Mouse (Mus musculus): Measurements from ENCODE around the gene Vps51.

The Vps51 gene

DNA sequence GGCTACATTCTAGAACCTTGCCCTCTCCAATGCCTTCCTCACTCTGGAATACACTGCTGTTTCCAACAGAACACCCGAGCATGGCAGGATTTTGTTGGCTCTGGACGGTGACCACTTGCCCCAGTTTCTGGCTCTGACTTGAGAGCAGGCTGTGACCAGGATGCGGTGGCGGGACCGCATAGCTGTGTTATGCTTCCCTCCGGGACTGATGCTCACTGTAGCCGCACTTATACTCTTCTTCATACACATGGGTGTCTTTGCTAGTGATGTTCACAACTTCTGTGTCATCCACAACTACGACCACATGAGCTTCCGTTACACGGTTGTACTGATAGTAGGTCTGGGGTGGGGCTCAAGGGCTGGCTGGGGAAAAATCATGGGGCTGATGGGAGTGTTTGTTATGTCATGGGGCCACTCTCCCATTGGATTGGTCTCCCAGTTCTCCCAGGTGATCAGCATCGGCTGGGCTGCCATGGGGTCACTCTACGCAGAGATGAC, 3.0 kb upstream of the Vps51 start, which contains the start of gene Tmem262:
Tmem262 (plus strand) TSS at position 51 of the 498 bp plus-strand sequence.
- no peak for DNase-seq (ENCODE audit: low spot score in 2 of 2)

DNA sequence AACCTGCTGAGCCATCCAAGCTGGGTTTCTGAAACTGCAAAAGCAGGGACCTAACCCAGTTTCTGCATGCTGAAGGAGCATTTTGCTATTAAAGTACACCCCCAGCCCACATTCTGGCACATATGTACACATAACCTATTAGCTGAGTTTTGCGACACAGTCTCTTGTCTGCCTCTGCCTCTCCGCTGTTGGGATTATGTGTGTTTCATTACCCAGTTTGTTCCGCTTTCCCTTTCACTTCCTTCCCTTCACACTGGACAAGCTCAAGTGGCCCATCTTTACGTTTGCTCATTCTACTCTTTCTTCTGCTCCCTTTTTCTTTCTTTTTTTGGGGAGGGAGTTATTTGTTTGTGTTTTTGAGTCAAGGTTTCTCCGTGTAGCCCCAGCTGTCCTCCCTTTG, 3.1 kb downstream of the Vps51 start:
- no peak for DNase-seq (ENCODE audit: low spot score in 2 of 2)

DNA sequence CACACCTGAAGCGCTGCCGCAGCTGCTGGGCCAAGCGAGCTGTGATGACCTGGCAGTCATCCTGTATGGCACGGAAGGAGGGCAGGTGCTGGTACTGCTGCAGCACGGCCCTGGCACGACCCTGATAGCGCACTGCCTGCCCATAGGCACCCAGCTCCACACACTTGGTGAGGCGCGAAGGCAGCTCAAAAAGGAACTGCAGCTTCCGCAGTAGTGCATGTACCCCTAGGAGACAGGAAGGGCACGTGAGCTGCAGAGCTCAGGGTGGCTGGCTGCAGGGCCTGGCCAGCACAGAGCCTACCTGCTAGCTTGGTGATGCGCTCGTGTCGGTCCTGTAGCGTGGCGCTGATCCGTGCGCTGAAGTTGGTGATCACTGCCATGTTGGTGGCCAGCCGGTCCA, 5.8 kb downstream of the Vps51 start:
- DNase-seq (ENCODE audit: low spot score in 2 of 2) = no peak

DNA sequence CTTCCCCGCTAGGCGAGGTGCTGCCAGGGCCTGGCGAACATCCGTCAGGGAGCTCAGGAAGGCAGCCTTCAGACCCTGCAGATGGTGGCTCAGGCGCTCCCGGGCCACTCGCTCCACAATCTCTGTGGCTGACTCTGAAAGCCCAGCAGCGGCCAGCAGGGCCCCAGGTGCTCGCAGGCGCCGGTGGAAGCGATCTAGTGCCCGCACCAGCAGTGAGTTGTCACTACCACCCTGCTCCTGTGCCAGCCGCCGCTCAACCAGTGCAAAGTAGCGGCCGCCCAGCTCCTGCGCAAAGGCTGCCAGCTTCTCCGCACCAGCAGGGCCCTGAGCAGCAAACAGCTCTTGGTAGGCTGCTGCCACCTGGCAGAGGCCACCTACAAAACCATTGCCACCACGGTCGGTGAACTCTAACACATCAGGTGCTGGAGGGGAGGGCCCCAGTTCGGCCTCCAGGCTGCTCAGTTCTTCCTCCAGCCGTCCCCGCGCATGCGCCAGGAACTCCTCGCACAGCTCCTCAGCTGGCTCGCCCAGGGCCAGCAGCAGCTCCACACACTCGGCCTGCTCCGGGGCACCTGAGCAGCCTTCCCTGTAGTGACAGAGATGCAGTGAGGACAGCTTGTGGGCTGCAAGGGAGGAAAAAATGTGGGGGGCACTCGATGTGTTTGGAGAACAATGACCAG, 6.3 kb downstream of the Vps51 start:
- no peak for DNase-seq (ENCODE audit: low spot score in 2 of 2)

DNA sequence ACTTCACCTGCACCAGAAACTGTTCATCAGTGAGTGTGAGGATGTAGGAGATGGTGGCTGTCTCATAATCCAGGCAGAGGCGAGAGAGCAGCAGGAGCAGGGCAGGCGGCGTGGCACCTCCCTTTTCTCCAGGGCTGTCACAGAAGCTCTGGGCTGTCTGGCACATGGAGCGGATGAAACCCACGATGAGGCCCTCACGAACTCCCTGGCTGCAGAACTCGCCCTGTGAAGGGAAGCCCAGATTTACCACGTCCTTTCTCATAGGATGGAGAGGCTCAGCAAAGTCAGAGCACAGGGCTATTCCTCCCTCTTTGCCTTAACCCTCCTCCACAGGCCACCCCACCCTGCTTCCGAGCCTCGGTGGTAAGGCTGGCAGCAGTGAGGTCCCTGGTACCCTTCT, 7.2 kb downstream of the Vps51 start:
- no peak for DNase-seq (ENCODE audit: low spot score in 2 of 2)

DNA sequence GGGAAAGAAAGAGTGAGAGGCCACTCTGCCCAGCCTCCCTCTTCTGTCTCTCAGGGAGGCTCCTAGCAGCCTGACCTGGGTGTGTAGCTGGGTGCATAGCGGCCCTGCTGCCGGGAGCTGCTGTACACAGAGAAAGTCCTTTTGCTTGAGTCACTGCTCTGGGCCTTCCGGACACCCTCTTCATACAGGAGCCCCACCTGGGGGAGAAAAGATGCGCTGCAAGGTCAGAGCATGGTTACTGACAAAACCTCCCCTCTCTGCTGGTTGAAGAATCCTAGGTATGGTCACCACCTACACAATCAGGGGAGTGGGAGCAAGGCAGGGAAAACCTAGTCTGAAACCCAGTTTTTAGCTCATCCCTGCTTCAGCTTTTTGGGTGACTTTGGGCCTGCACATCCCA, 8.1 kb downstream of the Vps51 start:
- no peak for DNase-seq (ENCODE audit: low spot score in 2 of 2)

DNA sequence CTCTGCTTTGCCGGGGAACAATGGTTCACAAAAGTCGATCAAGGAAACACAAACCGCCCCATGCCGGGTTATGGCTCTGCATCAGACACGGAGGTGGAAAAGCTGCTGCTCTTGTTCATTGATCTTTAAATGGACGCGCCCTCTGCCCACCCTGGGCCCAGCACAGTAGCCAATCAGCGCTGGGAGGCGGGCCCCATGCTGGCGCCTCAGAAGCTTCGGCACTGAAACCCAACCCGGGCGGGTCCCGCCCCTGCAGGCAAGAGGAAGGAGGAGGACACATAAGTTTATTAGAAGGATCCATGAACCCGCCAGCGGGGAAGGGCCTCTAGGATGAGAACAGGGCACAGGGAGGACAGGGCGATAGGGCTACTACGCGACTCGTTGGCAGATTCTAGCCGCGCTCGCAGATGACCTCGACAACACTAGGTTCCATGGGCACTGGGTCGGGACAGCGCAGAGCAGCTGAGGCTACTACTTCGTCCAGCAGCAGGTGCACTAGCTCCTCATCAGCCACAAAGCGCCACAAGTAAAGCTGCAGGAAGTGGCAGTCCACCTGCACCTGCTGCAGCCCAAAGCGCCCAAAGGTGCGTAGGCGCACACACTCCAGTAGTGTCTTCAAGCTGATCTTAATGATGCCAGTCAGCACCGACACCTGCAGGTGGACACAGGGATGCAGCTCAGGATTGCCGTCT, 9.2 kb downstream of the Vps51 start, which contains the start of gene Tm7sf2:
Tm7sf2 (minus strand) TSS at position 650 of the 692 bp plus-strand sequence.
- DNase-seq (ENCODE audit: low spot score in 2 of 2) = peak; percentile 81 to 85

DNA sequence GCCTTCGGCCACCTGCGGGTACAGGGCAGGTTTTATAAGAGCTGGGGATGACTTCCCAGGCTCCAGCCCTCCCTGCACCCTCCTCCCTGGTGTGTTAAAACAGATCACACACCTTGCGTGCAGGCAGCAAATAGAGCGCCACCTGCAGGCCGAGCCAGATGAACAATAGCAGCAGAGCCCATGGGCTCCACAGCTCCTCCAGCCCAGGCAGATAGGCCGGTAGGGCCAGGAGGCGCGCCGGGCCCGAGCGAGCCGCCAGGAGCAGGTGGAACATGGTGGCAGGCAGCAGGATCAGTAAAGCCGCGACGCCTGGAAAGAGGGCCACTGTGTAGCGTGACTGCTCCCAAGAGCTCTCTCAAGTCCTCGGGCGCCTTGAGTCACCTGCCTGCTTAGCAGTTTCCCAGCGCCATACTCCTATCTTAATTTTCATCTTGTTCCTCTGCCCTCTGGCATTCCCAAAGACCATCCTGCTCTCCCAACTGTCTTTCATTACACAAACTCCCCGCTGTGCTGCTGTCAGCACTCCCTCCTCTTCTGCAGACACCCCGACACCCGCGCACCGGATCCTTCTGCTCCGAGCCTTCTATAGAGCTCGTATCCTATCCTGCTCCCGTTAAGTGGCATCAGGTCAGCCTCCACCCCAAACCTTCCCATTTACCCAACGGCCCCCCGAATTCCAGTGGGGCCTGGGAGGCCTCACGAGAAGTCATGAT, 9.9 kb downstream of the Vps51 start:
- DNase-seq (ENCODE audit: low spot score in 2 of 2) = peak; percentile 76 to 77

DNA sequence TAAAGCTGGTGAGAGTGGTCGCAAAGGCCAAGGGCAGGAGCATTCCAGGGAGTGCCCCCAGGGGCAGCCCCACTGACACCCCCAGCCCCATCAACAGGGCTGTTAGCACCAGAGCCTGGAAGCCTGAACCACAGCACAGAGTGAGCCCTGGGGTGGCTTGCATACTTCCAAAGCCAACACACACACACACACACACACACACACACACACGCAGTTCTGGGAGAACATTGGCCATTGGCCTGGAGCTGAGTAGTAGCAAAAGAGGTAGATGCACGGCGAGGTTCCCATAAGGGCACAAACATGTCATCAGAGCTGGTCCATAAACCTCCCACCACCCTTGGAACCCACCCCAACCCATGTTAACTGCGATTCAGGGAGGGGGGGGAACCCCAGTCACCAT, 10.5 kb downstream of the Vps51 start:
- DNase-seq (ENCODE audit: low spot score in 2 of 2) = no peak

DNA sequence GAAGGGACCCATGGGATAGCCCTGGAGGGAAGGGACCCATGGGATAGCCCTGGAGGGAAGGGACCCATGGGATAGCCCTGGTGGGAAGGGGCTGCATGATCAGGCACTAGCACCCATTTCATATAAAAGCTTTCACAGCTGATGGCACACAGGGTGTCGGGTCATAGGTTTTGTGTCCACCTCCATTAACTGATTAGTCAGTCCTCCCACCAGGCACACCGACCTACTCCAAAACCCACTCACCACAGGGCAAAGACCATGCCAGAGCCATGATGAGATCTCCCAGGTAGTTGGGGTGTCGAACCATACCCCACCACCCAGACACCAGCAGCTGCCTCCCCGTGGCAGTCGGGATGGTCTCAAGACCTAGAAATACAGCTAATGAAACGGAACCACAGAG, 13.9 kb downstream of the Vps51 start:
- DNase-seq (ENCODE audit: low spot score in 2 of 2) = no peak

DNA sequence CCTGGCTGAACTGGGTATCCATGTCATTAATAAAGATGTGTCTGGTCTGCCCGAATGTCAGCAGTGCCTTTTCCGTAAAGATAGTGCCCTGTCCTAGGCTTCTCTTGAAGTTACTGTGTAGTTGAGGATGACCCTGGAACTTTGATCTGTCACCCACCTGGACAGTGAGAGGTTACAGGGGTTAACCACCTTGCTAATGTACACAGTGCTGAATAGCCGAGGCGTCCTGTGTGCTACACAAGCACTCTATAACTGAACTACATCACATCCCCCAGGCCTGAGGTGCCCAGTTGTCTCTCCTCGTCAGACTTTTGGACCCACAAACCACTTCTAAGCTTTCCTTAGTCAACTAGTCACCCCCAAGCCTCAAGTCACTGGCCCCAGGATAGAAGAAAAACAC, 14.6 kb downstream of the Vps51 start:
- no peak for DNase-seq (ENCODE audit: low spot score in 2 of 2)

DNA sequence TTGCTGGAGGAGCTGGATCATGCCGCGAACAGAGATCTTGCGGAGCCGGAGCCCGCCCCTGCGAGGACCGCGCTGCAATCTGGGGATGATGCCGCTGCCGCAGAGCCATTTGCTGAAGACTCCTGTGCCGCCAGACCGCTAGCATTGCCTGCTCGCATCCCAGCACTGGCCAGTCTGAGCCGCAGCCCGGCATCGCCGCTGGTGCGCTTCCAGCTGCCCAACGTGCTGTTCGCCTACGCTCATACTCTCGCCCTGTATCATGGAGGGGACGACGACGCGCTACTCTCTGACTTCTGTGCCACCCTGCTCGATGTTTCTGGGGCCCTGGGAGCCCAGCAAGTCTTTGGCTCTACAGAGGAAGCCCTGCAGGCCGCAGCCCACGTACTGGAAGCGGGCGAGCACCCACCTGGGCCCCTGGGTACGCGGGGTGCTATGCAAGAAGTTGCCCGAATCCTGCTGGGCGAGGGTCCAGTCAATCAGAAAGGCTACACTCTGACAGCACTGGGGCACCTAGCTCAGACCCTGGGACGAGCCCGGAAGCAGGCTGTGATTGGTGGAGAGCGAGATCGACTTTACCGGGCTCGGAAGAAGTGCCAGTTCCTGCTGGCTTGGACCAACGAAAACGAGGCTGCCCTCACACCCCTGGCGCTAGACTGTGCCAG, 15.3 kb downstream of the Vps51 start:
- DNase-seq (ENCODE audit: low spot score in 2 of 2) = no peak

DNA sequence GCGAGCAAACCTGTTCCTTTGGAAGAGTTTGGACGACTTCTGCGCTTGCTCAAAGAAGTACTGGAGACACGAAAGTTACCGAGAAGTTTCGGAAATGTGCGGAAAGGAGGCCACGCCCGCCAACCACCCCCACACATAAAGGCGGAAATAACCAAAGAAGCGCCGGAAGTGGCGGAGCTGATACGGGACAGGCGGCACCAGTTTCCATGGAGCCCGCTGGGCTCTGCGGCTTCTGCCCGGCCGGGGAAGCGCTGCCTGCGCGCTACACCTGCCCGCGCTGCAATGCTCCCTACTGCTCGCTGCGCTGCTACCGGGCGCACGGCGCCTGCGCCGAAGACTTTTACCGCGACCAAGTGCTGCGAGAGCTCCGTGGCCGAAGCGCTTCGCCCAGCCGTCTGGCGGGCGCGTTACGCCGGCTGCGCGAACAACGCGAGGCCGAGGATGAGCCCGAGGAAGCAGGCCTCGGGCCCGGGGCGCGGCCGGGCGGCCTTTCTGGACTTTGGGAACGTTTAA, 16.0 kb downstream of the Vps51 start, which contains the start of gene Znhit2:
Znhit2 (plus strand) TSS at position 172 of the 513 bp plus-strand sequence.
- peak; percentile 89 to 93 for DNase-seq (ENCODE audit: low spot score in 2 of 2)

DNA sequence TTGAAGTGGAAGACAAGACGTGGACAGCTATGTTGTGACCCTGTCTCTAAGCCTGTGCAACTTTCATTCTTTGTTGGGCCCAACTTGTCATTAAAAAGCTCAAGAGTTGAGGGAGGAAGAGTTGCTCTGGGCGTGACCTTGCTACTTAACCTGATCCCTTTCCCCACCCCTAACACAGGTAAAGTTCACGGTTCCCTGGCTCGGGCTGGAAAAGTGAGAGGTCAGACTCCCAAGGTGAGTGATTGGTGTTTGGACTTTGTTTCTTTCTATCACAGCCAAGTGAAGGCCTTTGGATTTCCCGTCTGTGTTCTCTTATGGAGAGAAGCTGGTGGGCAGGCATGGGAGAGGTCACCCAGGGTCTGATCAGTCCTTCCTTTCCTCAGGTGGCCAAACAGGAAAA, 18.1 kb downstream of the Vps51 start:
- DNase-seq (ENCODE audit: low spot score in 2 of 2) = no peak

DNA sequence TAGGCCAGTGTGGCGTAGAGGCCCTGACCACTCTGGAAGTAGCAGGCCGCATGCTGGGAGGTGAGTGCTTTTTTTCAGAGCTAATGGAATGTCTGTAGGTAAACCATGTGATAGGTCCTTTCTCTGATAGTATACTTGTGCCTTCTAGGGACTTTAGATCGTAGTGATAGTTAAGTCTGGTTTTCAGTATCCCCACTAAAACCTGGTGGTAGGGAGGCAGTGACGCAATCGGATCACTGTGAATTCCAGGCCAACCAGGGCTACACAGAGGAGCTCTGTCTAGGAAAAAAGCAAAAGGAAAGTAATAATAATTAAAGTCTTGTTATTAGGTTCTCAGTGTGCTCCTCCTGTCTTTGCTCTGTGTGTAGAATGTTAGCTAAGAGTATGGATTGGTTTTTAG, 18.5 kb downstream of the Vps51 start:
- DNase-seq (ENCODE audit: low spot score in 2 of 2) = no peak

DNA sequence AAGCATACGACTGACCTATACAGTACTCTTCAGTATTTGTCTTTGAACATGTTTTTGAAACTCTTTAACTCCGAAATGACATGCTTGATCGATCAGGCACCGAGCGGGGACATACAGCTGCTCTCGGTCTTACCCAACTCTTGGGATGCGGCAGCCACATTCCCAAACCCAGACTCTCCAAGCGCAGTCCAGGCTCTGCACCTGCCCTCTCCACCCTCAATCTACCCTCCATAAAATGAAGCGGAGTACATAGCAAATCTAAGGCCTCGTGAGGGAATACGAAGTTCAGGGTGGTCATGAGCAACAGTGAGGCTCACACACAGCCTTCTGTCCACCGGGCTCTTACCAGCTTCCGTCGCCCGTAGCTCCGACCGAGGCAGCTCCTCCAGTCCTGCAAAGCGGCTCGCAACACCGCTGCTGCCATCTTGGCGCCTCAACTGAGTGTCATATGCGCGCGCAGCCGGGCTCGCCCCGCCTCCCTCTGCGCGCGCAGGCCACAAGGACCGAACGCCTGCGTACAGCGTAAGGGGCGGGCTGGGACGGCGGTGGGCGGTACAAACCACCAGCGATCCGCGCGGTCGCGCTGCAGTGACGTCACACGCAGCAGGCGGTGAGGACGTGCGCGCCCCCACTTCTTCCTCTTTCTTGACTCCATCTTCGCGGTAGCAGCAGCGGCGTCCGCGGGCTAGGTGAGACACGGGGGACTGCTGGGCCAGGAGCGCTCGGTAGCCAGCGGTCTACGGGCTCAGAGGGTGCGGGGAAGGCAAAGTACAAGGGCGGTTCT, 19.5 kb downstream of the Vps51 start, which contains the start of the genes Mrpl49 and Fau:
Mrpl49 (minus strand) TSS at position 473 of the 784 bp plus-strand sequence.
Fau (plus strand) TSS at position 532 of the 784 bp plus-strand sequence.
- DNase-seq (ENCODE audit: low spot score in 2 of 2) = peak; percentile 98 to 99

DNA sequence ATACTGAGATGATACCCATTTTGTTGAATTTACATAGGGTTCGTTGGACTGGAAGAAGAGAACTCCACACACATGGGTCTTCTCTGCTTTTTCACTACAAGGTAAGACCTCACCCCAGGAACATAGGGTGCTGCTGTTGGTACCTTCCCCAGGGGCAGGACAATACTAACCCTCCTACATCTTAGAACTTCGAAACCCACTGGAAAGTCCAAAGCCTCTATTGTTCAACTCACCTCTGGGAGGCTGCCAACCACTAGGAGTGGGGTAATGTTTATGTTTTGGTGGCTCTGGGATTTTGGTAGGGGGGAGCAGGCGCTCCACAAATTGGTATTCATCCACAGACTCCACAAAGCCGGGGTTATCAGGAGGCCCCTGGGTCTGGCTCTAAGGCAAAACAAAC, 20.3 kb downstream of the Vps51 start:
- DNase-seq (ENCODE audit: low spot score in 2 of 2) = no peak

DNA sequence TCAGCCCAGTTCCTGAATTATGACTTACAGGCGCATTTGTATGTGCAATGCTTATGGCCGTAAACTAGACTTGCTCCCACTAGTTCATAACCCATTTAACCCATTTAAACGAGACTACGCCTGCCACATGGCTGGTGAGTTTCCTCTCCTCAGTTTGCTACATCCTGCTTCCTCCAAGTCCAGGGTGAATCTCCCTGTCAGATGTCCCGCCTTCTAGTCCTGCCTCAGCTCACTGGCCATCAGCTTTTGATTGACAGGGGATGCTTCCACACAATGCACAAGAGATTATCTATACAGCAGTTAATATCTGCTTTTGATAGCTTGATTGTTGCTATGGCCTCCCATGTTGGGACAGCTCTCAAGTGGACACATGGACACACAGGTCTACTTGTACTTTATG, 22.7 kb downstream of the Vps51 start:
- no peak for DNase-seq (ENCODE audit: low spot score in 2 of 2)

DNA sequence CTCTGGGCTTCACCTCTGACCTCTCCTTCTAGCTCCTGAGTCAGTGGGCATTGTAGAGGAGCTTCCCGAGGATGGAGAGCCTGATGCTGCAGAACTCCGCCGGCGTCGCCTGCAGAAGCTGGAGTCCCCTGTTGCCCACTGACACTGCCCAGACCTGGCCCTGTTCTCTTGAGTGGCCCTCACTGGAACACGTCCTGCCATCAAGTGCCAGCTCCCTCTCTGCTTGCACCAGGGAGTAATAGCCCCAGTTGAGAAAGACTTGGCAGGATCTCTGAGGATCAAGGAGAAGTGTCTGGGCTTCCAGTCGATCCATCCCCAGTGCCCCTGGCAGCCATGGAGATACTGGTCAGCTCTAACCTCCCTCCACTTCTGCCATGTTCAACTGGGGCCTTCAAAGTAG, 24.5 kb downstream of the Vps51 start:
- no peak for DNase-seq (ENCODE audit: low spot score in 2 of 2)

DNA sequence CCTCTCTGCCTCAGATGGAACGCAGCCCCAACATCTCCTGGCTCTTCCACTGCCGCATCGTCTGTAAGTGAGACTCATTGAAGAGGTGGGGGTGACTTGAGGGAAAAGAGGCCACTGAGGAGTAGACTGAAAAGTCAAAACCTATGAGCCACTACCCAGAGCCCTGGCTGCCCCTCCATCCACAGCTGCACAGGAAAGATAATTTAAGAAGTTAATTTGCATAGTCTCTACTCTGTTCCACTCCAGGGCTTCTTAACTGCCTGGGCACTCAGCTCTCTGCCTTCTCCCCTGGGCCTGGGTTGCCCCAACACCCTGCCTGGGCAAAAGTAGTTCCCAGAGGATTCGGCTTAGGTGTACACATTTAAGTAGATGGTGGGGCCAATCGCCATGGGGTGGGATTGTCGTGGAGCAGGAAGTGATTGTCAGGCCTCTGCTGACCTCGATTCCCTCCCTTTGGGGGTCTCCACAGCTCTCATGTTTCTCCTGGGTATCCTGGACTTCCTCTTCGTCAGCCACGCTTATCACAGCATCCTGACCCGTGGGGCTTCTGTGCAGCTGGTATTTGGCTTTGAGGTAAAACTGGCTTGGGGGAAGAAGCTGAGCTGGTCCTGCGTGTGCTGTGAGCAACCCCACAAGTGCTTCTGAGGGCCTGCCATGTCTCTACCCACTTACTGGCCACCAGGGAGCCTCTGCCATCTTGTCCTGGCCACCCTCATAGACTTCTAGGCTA, 28.2 kb downstream of the Vps51 start:
- no peak for DNase-seq (ENCODE audit: low spot score in 2 of 2)

Measured in frontal cortex, postnatal 14 days (tissue).